Mouse (Mus musculus) retina, postnatal 1 day (tissue): ENCODE measurements around the gene Tgfb2.

Experiments
- DNase-seq: peaks from one replicate; pipeline ENCODE4 v3.0.0-alpha.2; 2012

Gene Tgfb2

GRCm38 (mm10) chr1:186705915-186706248, at the start of gene Tgfb2:
Tgfb2 (minus strand) TSS chr1:186705989.
- DNase-seq = peak; percentile 77

GRCm38 (mm10) chr1:186749675-186750283, 44.0 kb upstream of the Tgfb2 start:
- no peak for DNase-seq

GRCm38 (mm10) chr1:186748724-186749653, 43.2 kb upstream of the Tgfb2 start, which contains the start of gene Rrp15:
Rrp15 (minus strand) TSS chr1:186749358.
- DNase-seq = peak; percentile 95

GRCm38 (mm10) chr1:186739828-186740227, 34.0 kb upstream of the Tgfb2 start:
- DNase-seq = no peak

GRCm38 (mm10) chr1:186735537-186735936, 29.7 kb upstream of the Tgfb2 start:
- no peak for DNase-seq

GRCm38 (mm10) chr1:186733052-186733451, 27.3 kb upstream of the Tgfb2 start:
- DNase-seq = no peak

GRCm38 (mm10) chr1:186728778-186729177, 23.0 kb upstream of the Tgfb2 start:
- no peak for DNase-seq

- DNase-seq = no peak
Measured at GRCm38 (mm10) chr1:186726117-186726516, 20.3 kb upstream of the Tgfb2 start.

GRCm38 (mm10) chr1:186722299-186722698, 16.5 kb upstream of the Tgfb2 start:
- DNase-seq = no peak

GRCm38 (mm10) chr1:186721846-186722245, 16.1 kb upstream of the Tgfb2 start:
- DNase-seq = peak; percentile 86

GRCm38 (mm10) chr1:186721166-186721565, 15.4 kb upstream of the Tgfb2 start:
- DNase-seq = no peak

- no peak for DNase-seq
Measured at GRCm38 (mm10) chr1:186719708-186720107, 13.9 kb upstream of the Tgfb2 start.

GRCm38 (mm10) chr1:186718881-186719280, 13.1 kb upstream of the Tgfb2 start:
- no peak for DNase-seq

- DNase-seq = no peak
Measured at GRCm38 (mm10) chr1:186714980-186715896, 9.4 kb upstream of the Tgfb2 start.

- DNase-seq = no peak
Measured at GRCm38 (mm10) chr1:186714215-186714614, 8.4 kb upstream of the Tgfb2 start.

- peak; percentile 78 for DNase-seq
Measured at GRCm38 (mm10) chr1:186712802-186713471, 7.1 kb upstream of the Tgfb2 start.

- peak; percentile 87 for DNase-seq
Measured at GRCm38 (mm10) chr1:186705203-186705914, 430 bp downstream of the Tgfb2 start.

GRCm38 (mm10) chr1:186703980-186704701, 1.6 kb downstream of the Tgfb2 start:
- peak; percentile 59 for DNase-seq

- peak; percentile 54 for DNase-seq
Measured at GRCm38 (mm10) chr1:186703256-186703979, 2.4 kb downstream of the Tgfb2 start.
